Mouse (Mus musculus): ENCODE measurements around the gene Pcsk2.

Pcsk2 gene

GRCm38 (mm10) chr2:143646001-143646400 lies 100.0 kb downstream of the Pcsk2 start:
- DNase-seq, result peak; percentile 60

GRCm38 (mm10) chr2:143654621-143655020 lies 108.7 kb downstream of the Pcsk2 start:
- no peak for DNase-seq

GRCm38 (mm10) chr2:143656968-143657367 lies 111.0 kb downstream of the Pcsk2 start:
- DNase-seq, result peak; percentile 55

GRCm38 (mm10) chr2:143666785-143667184 lies 120.8 kb downstream of the Pcsk2 start:
- no peak for DNase-seq

- no peak for DNase-seq
These were observed 131.9 kb downstream of the Pcsk2 start for GRCm38 (mm10) chr2:143677869-143678268.

- DNase-seq, result no peak
These were observed 133.6 kb downstream of the Pcsk2 start for GRCm38 (mm10) chr2:143679513-143679912.

GRCm38 (mm10) chr2:143681873-143682555 lies 136.1 kb downstream of the Pcsk2 start:
- DNase-seq, result peak; percentile 76

- DNase-seq, result no peak
These were observed 137.6 kb downstream of the Pcsk2 start for GRCm38 (mm10) chr2:143683513-143683912.

GRCm38 (mm10) chr2:143691244-143691643 lies 145.3 kb downstream of the Pcsk2 start:
- DNase-seq, result no peak

GRCm38 (mm10) chr2:143696026-143696557 lies 150.1 kb downstream of the Pcsk2 start:
- DNase-seq, result no peak

- DNase-seq, result no peak
These were observed 150.7 kb downstream of the Pcsk2 start for GRCm38 (mm10) chr2:143696704-143697103.

- peak; percentile 91 for DNase-seq
These were observed 155.2 kb downstream of the Pcsk2 start for GRCm38 (mm10) chr2:143701141-143701540.

GRCm38 (mm10) chr2:143702931-143703344 lies 157.0 kb downstream of the Pcsk2 start:
- DNase-seq, result no peak

GRCm38 (mm10) chr2:143708205-143708604 lies 162.2 kb downstream of the Pcsk2 start:
- DNase-seq, result peak; percentile 57

GRCm38 (mm10) chr2:143709249-143709648 lies 163.3 kb downstream of the Pcsk2 start:
- DNase-seq, result no peak

- DNase-seq, result no peak
These were observed 164.0 kb downstream of the Pcsk2 start for GRCm38 (mm10) chr2:143709979-143710378.

GRCm38 (mm10) chr2:143711886-143712285 lies 165.9 kb downstream of the Pcsk2 start:
- peak; percentile 75 for DNase-seq

- DNase-seq, result no peak
These were observed 166.9 kb downstream of the Pcsk2 start for GRCm38 (mm10) chr2:143712901-143713300.

- no peak for DNase-seq
These were observed 167.9 kb downstream of the Pcsk2 start for GRCm38 (mm10) chr2:143713902-143714301.

- DNase-seq, result no peak
These were observed 169.2 kb downstream of the Pcsk2 start for GRCm38 (mm10) chr2:143715110-143715509.

- no peak for DNase-seq
These were observed 177.3 kb downstream of the Pcsk2 start for GRCm38 (mm10) chr2:143723231-143723630.

- no peak for DNase-seq
These were observed 178.1 kb downstream of the Pcsk2 start for GRCm38 (mm10) chr2:143724101-143724500.

GRCm38 (mm10) chr2:143724720-143725119 lies 178.8 kb downstream of the Pcsk2 start:
- no peak for DNase-seq

GRCm38 (mm10) chr2:143732501-143732900 lies 186.5 kb downstream of the Pcsk2 start:
- DNase-seq, result peak; percentile 84

- DNase-seq, result no peak
These were observed 189.5 kb downstream of the Pcsk2 start for GRCm38 (mm10) chr2:143735442-143735841.

All from cerebellum, adult 9-11 months (tissue).